Mouse (Mus musculus) embryonic facial prominence, embryonic 11.5 days (tissue): Measurements from ENCODE around the gene Tas1r3. TPM values are rescaled to one million over a fixed set of nuclear protein-coding genes. Genes with fewer than 3 reads are reported as not detected.

Experiments
- ATAC-seq: fragments of 200-750 bp; cut with Nextera tagmentation; replicated peaks from 2 replicates; pipeline ENCODE4 v1.8.0; 2017; ENCODE audit warnings: low read depth; ENCODE audit not compliant: insufficient number of reproducible peaks, low FRiP score, low TSS enrichment
- DNase-seq: peaks from one replicate; pipeline ENCODE4 v3.0.0-alpha.2; 2015; ENCODE audit warnings: low spot score
- H3K27ac ChIP-seq: fragments of 300-500 bp; sonication (generic); replicated peaks from 2 replicates; pipeline ENCODE4 v1.5.1; 2014; ENCODE audit warnings: mild to moderate bottlenecking, low read depth, low read length, control low read depth
- H3K27me3 ChIP-seq: fragments of 300-500 bp; sonication (generic); 2 replicates; pipeline ENCODE4 v1.6.1; 2014; ENCODE audit warnings: mild to moderate bottlenecking, low read length, moderate library complexity, mixed read lengths; ENCODE audit not compliant: control insufficient read depth, insufficient read depth
- H3K36me3 ChIP-seq: fragments of 300-500 bp; sonication (generic); replicated peaks from 2 replicates; pipeline ENCODE4 v1.6.1; 2014; ENCODE audit warnings: low read depth, mild to moderate bottlenecking, low read length, moderate library complexity, mixed read lengths; ENCODE audit not compliant: control insufficient read depth, insufficient read depth
- H3K4me1 ChIP-seq: fragments of 300-500 bp; sonication (generic); 2 replicates; pipeline ENCODE4 v1.6.1; 2014; ENCODE audit warnings: low read length, mixed read lengths; ENCODE audit not compliant: control insufficient read depth, insufficient read depth
- H3K4me2 ChIP-seq: fragments of 300-500 bp; sonication (generic); 2 replicates; pipeline ENCODE4 v1.6.1; 2014; ENCODE audit warnings: low read depth, mild to moderate bottlenecking, control low read depth, low read length, moderate library complexity
- H3K4me3 ChIP-seq: fragments of 300-500 bp; sonication (generic); 2 replicates; pipeline ENCODE4 v1.5.1; 2014; ENCODE audit warnings: low read depth, low read length, control low read depth
- H3K9ac ChIP-seq: fragments of 300-500 bp; sonication (generic); replicated peaks from 2 replicates; pipeline ENCODE4 v1.6.1; 2014; ENCODE audit warnings: mild to moderate bottlenecking, control low read depth, low read length
- H3K9me3 ChIP-seq: fragments of 300-500 bp; sonication (generic); replicated peaks from 2 replicates; pipeline ENCODE4 v1.6.1; 2016; ENCODE audit warnings: mild to moderate bottlenecking, low read length, inconsistent platforms, mixed read lengths; ENCODE audit not compliant: control insufficient read depth
- WGBS: fragments of 180-500 bp; shearing (Covaris S2); extraction: QIAGEN DNeasy Blood & Tissue Kit; methylation state at CpG from one replicate; pipeline ENCODE4 v1.1.7; 2014; 5-methylcytosine and 5-hydroxymethylcytosine counted together
- polyA plus RNA-seq: library from polyadenylated mRNA; unstranded; fragments of >200 nt; fragmentation: Nextera tagmentation; extraction: Ambion mirVana; gene quantifications from 2 replicates; pipeline ENCODE4 v1.2.1, GENCODE M21; 2014

Gene Tas1r3
- polyA plus RNA-seq, 1 experiment from 2014 or later, result 0.27 TPM

GRCm38 (mm10) chr4:155901205-155901604 is 38.0 kb upstream of the Tas1r3 start:
- WGBS, result 88% methylated on average over 3 of the region's 3 CpGs
- peaks cover 8% of the 10 kb centered on the region for H3K36me3 ChIP-seq
- DNase-seq (no peak), ATAC-seq (no peak)
- H3K4me2 ChIP-seq, result no peak overlapping the region
- no peaks in the 10 kb centered on the region for H3K9me3 ChIP-seq
- H3K27ac ChIP-seq, result no peak overlapping the region
- H3K4me1 ChIP-seq, result no peaks in the 10 kb centered on the region
- no peak overlapping the region for H3K9ac ChIP-seq
- no peak overlapping the region for H3K4me3 ChIP-seq
- H3K27me3 ChIP-seq, result no peaks in the 10 kb centered on the region

GRCm38 (mm10) chr4:155899355-155899754 is 36.2 kb upstream of the Tas1r3 start:
- H3K9me3 ChIP-seq, result no peaks in the 10 kb centered on the region
- H3K9ac ChIP-seq, result no peak overlapping the region
- peaks cover 2% of the 10 kb centered on the region; the same call in 1 of the 2 replicates for H3K4me1 ChIP-seq
- H3K36me3 ChIP-seq, result peaks cover 8% of the 10 kb centered on the region
- H3K27me3 ChIP-seq, result no peaks in the 10 kb centered on the region
- 97% methylated on average over 7 of the region's 7 CpGs for WGBS
- ATAC-seq (no peak), DNase-seq (no peak)
- H3K27ac ChIP-seq, result no peak overlapping the region
- H3K4me2 ChIP-seq, result no peak overlapping the region
- H3K4me3 ChIP-seq, result no peak overlapping the region

GRCm38 (mm10) chr4:155898318-155898717 is 35.2 kb upstream of the Tas1r3 start:
- Histone ChIP-seq H3K4me3 (no peak overlapping the region), H3K4me1 (peaks cover 4% of the 10 kb centered on the region; the same call in 1 of the 2 replicates), H3K27me3 (no peaks in the 10 kb centered on the region), H3K4me2 (no peak overlapping the region), H3K9me3 (no peaks in the 10 kb centered on the region), H3K9ac (no peak overlapping the region), H3K36me3 (peaks cover 6% of the 10 kb centered on the region), H3K27ac (no peak overlapping the region)
- ATAC-seq, result no peak
- 93% methylated on average over 2 of the region's 2 CpGs for WGBS
- no peak for DNase-seq

- Histone ChIP-seq H3K4me1 (peaks cover 4% of the 10 kb centered on the region; the same call in 1 of the 2 replicates), H3K9ac (no peak overlapping the region), H3K27me3 (no peaks in the 10 kb centered on the region), H3K9me3 (no peaks in the 10 kb centered on the region), H3K36me3 (peaks cover 5% of the 10 kb centered on the region), H3K4me3 (no peak overlapping the region), H3K4me2 (no peak overlapping the region), H3K27ac (no peak overlapping the region)
- DNase-seq, result no peak
- no peak for ATAC-seq
- 95% methylated on average over 12 of the region's 12 CpGs for WGBS
Observed at GRCm38 (mm10) chr4:155896461-155896860, 33.3 kb upstream of the Tas1r3 start.

GRCm38 (mm10) chr4:155895826-155896225 is 32.7 kb upstream of the Tas1r3 start:
- H3K36me3 ChIP-seq, result peaks cover 2% of the 10 kb centered on the region; the same call in 1 of the 2 replicates
- ATAC-seq, result no peak
- no peak overlapping the region for H3K4me2 ChIP-seq
- H3K9ac ChIP-seq, result no peak overlapping the region
- peaks cover 4% of the 10 kb centered on the region; the same call in 1 of the 2 replicates for H3K4me1 ChIP-seq
- H3K9me3 ChIP-seq, result no peaks in the 10 kb centered on the region
- no peak overlapping the region for H3K27ac ChIP-seq
- H3K27me3 ChIP-seq, result no peaks in the 10 kb centered on the region
- no peak for DNase-seq
- H3K4me3 ChIP-seq, result no peak overlapping the region
- WGBS, result 87% methylated on average over 4 of the region's 4 CpGs

- Histone ChIP-seq H3K27ac (no peak overlapping the region), H3K9me3 (no peaks in the 10 kb centered on the region), H3K9ac (no peak overlapping the region), H3K4me1 (peaks cover 4% of the 10 kb centered on the region), H3K4me2 (no peak overlapping the region), H3K36me3 (peaks cover 2% of the 10 kb centered on the region; the same call in 1 of the 2 replicates), H3K27me3 (no peaks in the 10 kb centered on the region), H3K4me3 (no peak overlapping the region)
- DNase-seq, result peak; percentile 6
- 43% methylated on average over 6 of the region's 6 CpGs for WGBS
- no peak for ATAC-seq
Observed at GRCm38 (mm10) chr4:155895216-155895615, 32.1 kb upstream of the Tas1r3 start.

- Histone ChIP-seq H3K4me1 (peaks cover 4% of the 10 kb centered on the region), H3K36me3 (peaks cover 2% of the 10 kb centered on the region; the same call in 1 of the 2 replicates), H3K4me2 (no peak overlapping the region), H3K27me3 (no peaks in the 10 kb centered on the region), H3K27ac (no peak overlapping the region), H3K9me3 (no peaks in the 10 kb centered on the region), H3K9ac (no peak overlapping the region), H3K4me3 (no peak overlapping the region)
- DNase-seq (no peak), ATAC-seq (no peak)
- 34% methylated on average over 8 of the region's 8 CpGs for WGBS
Observed at GRCm38 (mm10) chr4:155894311-155894881, 31.2 kb upstream of the Tas1r3 start.

GRCm38 (mm10) chr4:155893212-155893690 is 30.1 kb upstream of the Tas1r3 start:
- 72% methylated on average over 8 of the region's 8 CpGs for WGBS
- no peaks in the 10 kb centered on the region for H3K9me3 ChIP-seq
- H3K27me3 ChIP-seq, result no peaks in the 10 kb centered on the region
- DNase-seq, result no peak
- ATAC-seq, result no peak
- peaks cover 4% of the 10 kb centered on the region for H3K4me1 ChIP-seq
- H3K9ac ChIP-seq, result peak overlapping the region; percentile 83
- peaks cover 1% of the 10 kb centered on the region for H3K36me3 ChIP-seq
- peak overlapping the region; percentile 97 for H3K4me2 ChIP-seq
- no peak overlapping the region for H3K27ac ChIP-seq
- H3K4me3 ChIP-seq, result peak overlapping the region; percentile 86
